Mouse (Mus musculus): Measurements from ENCODE around the gene Ssbp4. TPM values are rescaled to one million over a fixed set of nuclear protein-coding genes. Genes with fewer than 3 reads are reported as not detected.

Ssbp4 gene
- not detected for polyA plus RNA-seq (2014; fragmentation: Illumina TruSeq; extraction: RNeasy Lipid Tissue Mini Kit (QIAGEN cat#74804); ENCODE audit: low read depth, low replicate concordance)

GRCm38 (mm10) chr8:70608749-70609367 is at the start of gene Ssbp4:
Ssbp4 (minus strand) TSS chr8:70608872.

GRCm38 (mm10) chr8:70632346-70632892 is 23.7 kb upstream of the Ssbp4 start, which contains the start of gene Gdf15:
Gdf15 (minus strand) TSS chr8:70632456.

DNA sequence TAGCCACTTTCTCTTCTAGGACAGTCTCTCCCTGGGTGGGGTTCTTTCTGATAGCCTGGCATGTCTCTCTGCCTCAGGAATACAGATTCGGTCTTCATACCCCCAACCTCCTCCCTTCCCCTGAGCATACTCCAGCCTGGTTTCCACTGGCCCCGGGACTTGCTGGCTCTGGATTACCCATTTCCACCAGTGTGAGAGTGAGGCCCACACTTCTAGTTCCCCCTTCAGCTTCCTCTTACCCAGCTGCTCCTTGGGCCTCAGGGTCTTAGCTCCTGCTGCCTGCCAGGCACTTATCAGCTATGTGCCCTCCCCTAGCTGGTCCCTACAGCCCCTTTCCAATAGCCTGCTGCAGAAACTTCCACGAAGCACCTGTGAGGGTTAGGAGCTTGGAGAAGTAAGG is 7.2 kb upstream of the Ssbp4 start, which contains the start of gene Lrrc25:
TSS of gene Lrrc25 (plus strand) at position 262 of the 400 bp plus-strand sequence.

GRCm38 (mm10) chr8:70593961-70594609 is 14.6 kb downstream of the Ssbp4 start, which contains the start of gene Isyna1:
Isyna1 (plus strand) TSS chr8:70594373.

Other genes with a start within 250 kb of the Ssbp4 start
- gene Comp, start 235.3 kb downstream of the Ssbp4 start, polyA plus RNA-seq (2014; fragmentation: Illumina TruSeq; extraction: RNeasy Lipid Tissue Mini Kit (QIAGEN cat#74804); ENCODE audit: low read depth, low replicate concordance) = not detected
- gene Crtc1, start 169.3 kb downstream of the Ssbp4 start, polyA plus RNA-seq (2014; fragmentation: Illumina TruSeq; extraction: RNeasy Lipid Tissue Mini Kit (QIAGEN cat#74804); ENCODE audit: low read depth, low replicate concordance) = 2.6 TPM
- 5.4 TPM for gene Klhl26, start 131.9 kb downstream of the Ssbp4 start, polyA plus RNA-seq (2014; fragmentation: Illumina TruSeq; extraction: RNeasy Lipid Tissue Mini Kit (QIAGEN cat#74804); ENCODE audit: low read depth, low replicate concordance)
- gene Tmem59l, start 121.5 kb downstream of the Ssbp4 start, polyA plus RNA-seq (2014; fragmentation: Illumina TruSeq; extraction: RNeasy Lipid Tissue Mini Kit (QIAGEN cat#74804); ENCODE audit: low read depth, low replicate concordance) = 0.82 TPM
- gene Crlf1, start 115.7 kb downstream of the Ssbp4 start, polyA plus RNA-seq (2014; fragmentation: Illumina TruSeq; extraction: RNeasy Lipid Tissue Mini Kit (QIAGEN cat#74804); ENCODE audit: low read depth, low replicate concordance) = not detected
- gene Rex1bd, start 102.1 kb downstream of the Ssbp4 start, polyA plus RNA-seq (2014; fragmentation: Illumina TruSeq; extraction: RNeasy Lipid Tissue Mini Kit (QIAGEN cat#74804); ENCODE audit: low read depth, low replicate concordance) = not detected
- 3.9 TPM for gene Uba52, start 98.1 kb downstream of the Ssbp4 start, polyA plus RNA-seq (2014; fragmentation: Illumina TruSeq; extraction: RNeasy Lipid Tissue Mini Kit (QIAGEN cat#74804); ENCODE audit: low read depth, low replicate concordance)
- 5.1 TPM for gene Fkbp8, start 81.1 kb downstream of the Ssbp4 start, polyA plus RNA-seq (2014; fragmentation: Illumina TruSeq; extraction: RNeasy Lipid Tissue Mini Kit (QIAGEN cat#74804); ENCODE audit: low read depth, low replicate concordance)
- gene Kxd1, start 80.9 kb downstream of the Ssbp4 start, polyA plus RNA-seq (2014; fragmentation: Illumina TruSeq; extraction: RNeasy Lipid Tissue Mini Kit (QIAGEN cat#74804); ENCODE audit: low read depth, low replicate concordance) = 8.0 TPM
- gene Ell, start 69.4 kb downstream of the Ssbp4 start, polyA plus RNA-seq (2014; fragmentation: Illumina TruSeq; extraction: RNeasy Lipid Tissue Mini Kit (QIAGEN cat#74804); ENCODE audit: low read depth, low replicate concordance) = 0.58 TPM
- gene Isyna1, start 14.5 kb downstream of the Ssbp4 start, polyA plus RNA-seq (2014; fragmentation: Illumina TruSeq; extraction: RNeasy Lipid Tissue Mini Kit (QIAGEN cat#74804); ENCODE audit: low read depth, low replicate concordance) = 0.29 TPM
- gene Lrrc25, start 7.3 kb upstream of the Ssbp4 start, polyA plus RNA-seq (2014; fragmentation: Illumina TruSeq; extraction: RNeasy Lipid Tissue Mini Kit (QIAGEN cat#74804); ENCODE audit: low read depth, low replicate concordance) = not detected
- gene Gdf15, start 23.6 kb upstream of the Ssbp4 start, polyA plus RNA-seq (2014; fragmentation: Illumina TruSeq; extraction: RNeasy Lipid Tissue Mini Kit (QIAGEN cat#74804); ENCODE audit: low read depth, low replicate concordance) = not detected
- 55.2 TPM for gene Pgpep1, start 51.5 kb upstream of the Ssbp4 start, polyA plus RNA-seq (2014; fragmentation: Illumina TruSeq; extraction: RNeasy Lipid Tissue Mini Kit (QIAGEN cat#74804); ENCODE audit: low read depth, low replicate concordance)
- gene Lsm4, start 64.4 kb upstream of the Ssbp4 start, polyA plus RNA-seq (2014; fragmentation: Illumina TruSeq; extraction: RNeasy Lipid Tissue Mini Kit (QIAGEN cat#74804); ENCODE audit: low read depth, low replicate concordance) = not detected
- 24.6 TPM for gene Jund, start 90.1 kb upstream of the Ssbp4 start, polyA plus RNA-seq (2014; fragmentation: Illumina TruSeq; extraction: RNeasy Lipid Tissue Mini Kit (QIAGEN cat#74804); ENCODE audit: low read depth, low replicate concordance)
- gene Iqcn, start 94.6 kb upstream of the Ssbp4 start, polyA plus RNA-seq (2014; fragmentation: Illumina TruSeq; extraction: RNeasy Lipid Tissue Mini Kit (QIAGEN cat#74804); ENCODE audit: low read depth, low replicate concordance) = not detected
- gene Gm3336, start 109.7 kb upstream of the Ssbp4 start, polyA plus RNA-seq (2014; fragmentation: Illumina TruSeq; extraction: RNeasy Lipid Tissue Mini Kit (QIAGEN cat#74804); ENCODE audit: low read depth, low replicate concordance) = not detected
- not detected for gene Pde4c, start 114.8 kb upstream of the Ssbp4 start, polyA plus RNA-seq (2014; fragmentation: Illumina TruSeq; extraction: RNeasy Lipid Tissue Mini Kit (QIAGEN cat#74804); ENCODE audit: low read depth, low replicate concordance)
- 12.3 TPM for gene Rab3a, start 145.8 kb upstream of the Ssbp4 start, polyA plus RNA-seq (2014; fragmentation: Illumina TruSeq; extraction: RNeasy Lipid Tissue Mini Kit (QIAGEN cat#74804); ENCODE audit: low read depth, low replicate concordance)
- gene Mpv17l2, start 152.1 kb upstream of the Ssbp4 start, polyA plus RNA-seq (2014; fragmentation: Illumina TruSeq; extraction: RNeasy Lipid Tissue Mini Kit (QIAGEN cat#74804); ENCODE audit: low read depth, low replicate concordance) = 2.2 TPM
- 1.9 TPM for gene Pik3r2, start 167.8 kb upstream of the Ssbp4 start, polyA plus RNA-seq (2014; fragmentation: Illumina TruSeq; extraction: RNeasy Lipid Tissue Mini Kit (QIAGEN cat#74804); ENCODE audit: low read depth, low replicate concordance)
- gene Mast3, start 196.2 kb upstream of the Ssbp4 start, polyA plus RNA-seq (2014; fragmentation: Illumina TruSeq; extraction: RNeasy Lipid Tissue Mini Kit (QIAGEN cat#74804); ENCODE audit: low read depth, low replicate concordance) = 1.5 TPM
- gene Il12rb1, start 199.6 kb upstream of the Ssbp4 start, polyA plus RNA-seq (2014; fragmentation: Illumina TruSeq; extraction: RNeasy Lipid Tissue Mini Kit (QIAGEN cat#74804); ENCODE audit: low read depth, low replicate concordance) = not detected
- 1.5 TPM for gene Arrdc2, start 230.8 kb upstream of the Ssbp4 start, polyA plus RNA-seq (2014; fragmentation: Illumina TruSeq; extraction: RNeasy Lipid Tissue Mini Kit (QIAGEN cat#74804); ENCODE audit: low read depth, low replicate concordance)

Measured in adrenal gland, adult 10 weeks (tissue).